Mouse (Mus musculus): ENCODE measurements at regions not wholly inside any gene's neighbourhood (a gene's known extent, or its start where the extent isn't known, plus 50 kb on each side); places are given as distances from the start of the nearest gene placed in this dataset.
A peak's percentile ranks its signal among the peaks of the same experiment; 100 is the strongest.

GRCm38 (mm10) chr8:128059817-128060216 lies 298.6 kb upstream of the Nrp1 start:
- TF ChIP-seq CTCF (IDR thresholded peaks at IDR 0.05; ENCODE audit: borderline replicate concordance, extremely low read depth, insufficient read depth, insufficient read length): no peak
- no peak for TF ChIP-seq POLR2A (IDR thresholded peaks at IDR 0.05; ENCODE audit: borderline replicate concordance, extremely low read depth, insufficient read depth, insufficient read length, poor library complexity, severe bottlenecking)
- DNase-seq (ENCODE audit: low read depth): no peak

GRCm38 (mm10) chr8:128064211-128064610 lies 294.2 kb upstream of the Nrp1 start:
- no peak for TF ChIP-seq CTCF (IDR thresholded peaks at IDR 0.05; ENCODE audit: borderline replicate concordance, extremely low read depth, insufficient read depth, insufficient read length)
- TF ChIP-seq POLR2A (IDR thresholded peaks at IDR 0.05; ENCODE audit: borderline replicate concordance, extremely low read depth, insufficient read depth, insufficient read length, poor library complexity, severe bottlenecking): no peak
- peak; percentile 83 for DNase-seq (ENCODE audit: low read depth)

DNA sequence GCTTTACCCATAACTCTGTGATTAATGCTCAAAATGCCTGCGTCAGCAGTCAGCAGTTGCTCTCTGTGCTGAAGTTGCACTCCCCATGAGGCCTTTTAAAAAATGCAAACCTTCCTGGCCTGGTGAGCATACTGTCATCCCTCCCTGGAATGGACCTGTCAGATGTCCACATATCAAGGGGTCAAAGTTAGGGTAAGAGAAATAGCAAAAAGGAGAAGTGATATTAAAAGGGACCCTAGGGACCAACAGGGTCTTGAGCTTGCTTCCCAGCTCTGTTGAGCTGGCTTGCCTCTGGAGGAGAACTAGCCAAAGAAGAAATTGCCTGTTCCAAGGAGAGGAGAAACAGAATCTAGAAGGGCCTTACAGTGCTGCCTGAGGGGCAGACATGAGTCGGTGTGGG lies 293.3 kb upstream of the Nrp1 start:
- TF ChIP-seq CTCF (IDR thresholded peaks at IDR 0.05; ENCODE audit: borderline replicate concordance, extremely low read depth, insufficient read depth, insufficient read length) (no peak), POLR2A (IDR thresholded peaks at IDR 0.05; ENCODE audit: borderline replicate concordance, extremely low read depth, insufficient read depth, insufficient read length, poor library complexity, severe bottlenecking) (no peak)

DNA sequence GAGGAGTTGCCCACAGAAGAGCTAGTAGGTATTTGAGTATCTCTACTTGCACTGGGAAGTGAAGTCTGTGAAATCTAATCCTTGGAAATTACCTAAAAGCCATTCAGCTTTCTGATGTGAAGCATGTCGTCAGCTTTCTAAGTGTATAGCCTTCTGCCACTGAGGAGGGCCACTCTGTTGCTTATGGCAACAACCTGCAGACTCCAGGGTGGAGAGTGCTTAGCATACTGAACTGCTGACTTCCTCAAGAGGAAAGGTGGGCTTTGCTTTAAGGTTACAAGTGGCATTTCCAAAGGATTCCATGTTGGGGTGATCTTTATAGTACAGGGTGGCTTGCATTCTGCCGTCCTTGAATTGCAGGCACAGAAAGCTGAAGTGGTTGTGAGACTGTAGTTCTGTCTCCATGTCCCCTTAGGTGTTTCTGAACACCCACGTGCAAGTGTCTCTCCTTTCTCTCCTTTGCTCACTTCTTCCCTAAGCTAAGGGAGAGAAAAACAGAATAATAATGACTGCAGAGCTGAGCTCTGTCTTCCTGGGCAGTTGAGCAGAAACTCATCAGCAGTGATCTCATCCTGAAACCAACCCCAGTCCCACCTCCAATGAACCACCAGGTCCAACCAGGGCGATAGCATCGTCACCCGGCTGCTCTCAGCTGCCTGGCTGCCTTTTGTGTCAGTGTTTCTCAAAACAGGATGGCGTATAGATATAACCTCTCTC lies 292.3 kb upstream of the Nrp1 start:
- TF ChIP-seq POLR2A (IDR thresholded peaks at IDR 0.05; ENCODE audit: borderline replicate concordance, extremely low read depth, insufficient read depth, insufficient read length, poor library complexity, severe bottlenecking) (no peak), CTCF (IDR thresholded peaks at IDR 0.05; ENCODE audit: borderline replicate concordance, extremely low read depth, insufficient read depth, insufficient read length) (no peak)
- DNase-seq (ENCODE audit: low read depth): peak; percentile 20

More for the DNA sequence above, 293.3 kb upstream of the Nrp1 start:
- DNase-seq (ENCODE audit: low read depth): no peak

DNA sequence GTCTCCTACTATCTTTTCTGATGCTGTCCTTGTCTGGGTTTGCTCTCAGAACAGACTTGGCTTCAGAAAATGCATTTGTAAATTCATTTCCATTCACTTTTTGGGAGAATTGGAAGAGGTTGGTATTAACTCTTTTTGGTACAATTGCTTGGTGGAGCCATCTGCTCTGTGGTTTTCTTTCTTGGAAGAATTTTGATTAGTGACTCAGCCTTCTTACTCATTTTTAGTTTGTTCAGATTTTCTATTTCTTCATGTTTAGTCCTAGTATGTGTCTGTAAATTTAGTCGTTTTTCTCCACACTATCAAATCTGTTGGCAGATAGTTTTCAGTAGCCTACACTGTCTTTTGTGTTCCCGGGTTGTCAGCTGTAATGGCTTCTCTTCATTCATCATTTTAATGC lies 288.7 kb upstream of the Nrp1 start:
- DNase-seq (ENCODE audit: low read depth): no peak

DNA sequence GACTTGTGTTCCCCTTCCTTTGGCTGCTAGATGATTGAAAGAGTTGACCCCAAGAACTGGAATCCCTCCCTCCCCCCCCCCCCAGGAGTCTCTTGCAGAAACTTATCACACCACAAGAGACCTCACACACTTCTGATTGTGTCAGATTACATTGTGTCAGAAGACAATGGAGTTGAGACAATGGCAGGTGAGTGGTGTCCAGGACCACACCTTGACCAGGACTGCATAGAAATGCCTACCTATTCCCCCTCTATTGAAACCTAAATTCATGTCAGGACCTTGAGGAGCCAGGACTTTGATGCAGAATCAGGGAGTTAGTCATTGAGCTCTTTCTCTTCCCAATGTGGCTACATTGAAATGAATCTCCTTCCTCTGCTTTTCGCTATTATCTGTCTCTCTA lies 282.8 kb upstream of the Nrp1 start:
- TF ChIP-seq POLR2A (IDR thresholded peaks at IDR 0.05; ENCODE audit: borderline replicate concordance, extremely low read depth, insufficient read depth, insufficient read length, poor library complexity, severe bottlenecking) (no peak), CTCF (IDR thresholded peaks at IDR 0.05; ENCODE audit: borderline replicate concordance, extremely low read depth, insufficient read depth, insufficient read length) (no peak)
- DNase-seq (ENCODE audit: low read depth): no peak

More for the DNA sequence above, 288.7 kb upstream of the Nrp1 start:
- TF ChIP-seq POLR2A (IDR thresholded peaks at IDR 0.05; ENCODE audit: borderline replicate concordance, extremely low read depth, insufficient read depth, insufficient read length, poor library complexity, severe bottlenecking) (no peak), CTCF (IDR thresholded peaks at IDR 0.05; ENCODE audit: borderline replicate concordance, extremely low read depth, insufficient read depth, insufficient read length) (no peak)

DNA sequence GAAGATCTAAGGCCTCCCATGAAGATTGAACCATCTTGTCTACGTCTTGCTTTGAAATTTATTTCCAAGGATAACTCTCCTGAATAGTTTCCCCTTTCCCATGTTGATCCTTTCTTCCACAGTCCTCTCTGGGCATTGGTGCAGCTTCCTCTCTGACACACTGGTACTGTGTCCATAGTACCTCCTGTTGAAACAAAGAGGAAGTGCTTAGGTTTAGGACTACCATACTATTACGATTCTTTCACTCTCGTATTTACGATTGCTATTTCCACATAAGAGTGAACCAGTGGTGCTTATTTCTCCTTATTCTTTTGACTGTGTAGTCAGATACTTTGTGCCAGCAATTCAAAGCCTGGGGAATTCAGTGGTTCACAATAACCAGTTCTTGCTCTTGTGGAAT lies 282.2 kb upstream of the Nrp1 start:
- TF ChIP-seq CTCF (IDR thresholded peaks at IDR 0.05; ENCODE audit: borderline replicate concordance, extremely low read depth, insufficient read depth, insufficient read length): no peak
- TF ChIP-seq POLR2A (IDR thresholded peaks at IDR 0.05; ENCODE audit: borderline replicate concordance, extremely low read depth, insufficient read depth, insufficient read length, poor library complexity, severe bottlenecking): no peak
- no peak for DNase-seq (ENCODE audit: low read depth)

- no peak for TF ChIP-seq POLR2A (IDR thresholded peaks at IDR 0.05; ENCODE audit: borderline replicate concordance, extremely low read depth, insufficient read depth, insufficient read length, poor library complexity, severe bottlenecking)
- no peak for TF ChIP-seq CTCF (IDR thresholded peaks at IDR 0.05; ENCODE audit: borderline replicate concordance, extremely low read depth, insufficient read depth, insufficient read length)
- no peak for DNase-seq (ENCODE audit: low read depth)
These were observed 279.7 kb upstream of the Nrp1 start for GRCm38 (mm10) chr8:128078740-128079139.

DNA sequence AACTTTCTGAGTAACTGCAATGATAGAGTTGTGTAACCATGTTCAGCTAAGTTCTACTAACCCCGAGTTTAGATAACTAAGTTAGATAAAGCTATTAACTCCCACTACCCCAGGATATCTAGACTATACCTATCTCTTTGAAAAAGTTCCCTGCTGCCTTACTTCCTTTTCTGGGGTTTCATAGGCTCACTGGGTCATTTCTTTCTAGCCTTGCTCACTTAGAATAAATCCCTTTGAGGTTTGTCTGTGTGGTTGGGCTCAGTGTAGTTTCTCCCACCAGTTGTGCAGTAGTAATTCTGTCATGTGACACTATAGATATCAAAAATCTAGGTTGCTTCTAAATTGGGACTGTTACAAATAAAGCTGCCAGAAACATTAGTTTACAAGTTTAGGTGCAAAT lies 272.6 kb upstream of the Nrp1 start:
- DNase-seq (ENCODE audit: low read depth): no peak
- TF ChIP-seq POLR2A (IDR thresholded peaks at IDR 0.05; ENCODE audit: borderline replicate concordance, extremely low read depth, insufficient read depth, insufficient read length, poor library complexity, severe bottlenecking): no peak

DNA sequence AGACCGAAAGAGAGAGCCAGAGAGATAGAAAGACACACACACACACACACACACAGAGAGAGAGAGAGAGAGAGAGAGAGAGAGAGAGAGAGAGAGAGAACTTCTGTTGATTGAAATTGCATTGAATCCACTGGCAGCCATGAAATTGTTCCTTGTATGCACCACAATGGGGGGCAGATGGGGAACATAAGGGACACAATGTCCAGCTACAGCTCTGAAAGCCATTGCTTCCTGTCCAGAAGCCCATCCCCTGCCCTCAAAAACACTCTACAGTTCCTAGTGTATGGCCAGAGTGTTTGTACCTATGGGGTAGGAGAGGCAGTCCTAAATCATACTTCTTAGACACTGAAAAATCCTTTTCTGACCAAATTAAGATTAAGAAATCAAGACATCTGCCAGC lies 270.9 kb upstream of the Nrp1 start:
- no peak for DNase-seq (ENCODE audit: low read depth)
- TF ChIP-seq POLR2A (IDR thresholded peaks at IDR 0.05; ENCODE audit: borderline replicate concordance, extremely low read depth, insufficient read depth, insufficient read length, poor library complexity, severe bottlenecking) (no peak), CTCF (IDR thresholded peaks at IDR 0.05; ENCODE audit: borderline replicate concordance, extremely low read depth, insufficient read depth, insufficient read length) (no peak)

- peak; percentile 25 for DNase-seq (ENCODE audit: low read depth)
- TF ChIP-seq POLR2A (IDR thresholded peaks at IDR 0.05; ENCODE audit: borderline replicate concordance, extremely low read depth, insufficient read depth, insufficient read length, poor library complexity, severe bottlenecking) (no peak), CTCF (IDR thresholded peaks at IDR 0.05; ENCODE audit: borderline replicate concordance, extremely low read depth, insufficient read depth, insufficient read length) (no peak)
These were observed 265.6 kb upstream of the Nrp1 start for GRCm38 (mm10) chr8:128092826-128093225.

GRCm38 (mm10) chr8:128095451-128095850 lies 263.0 kb upstream of the Nrp1 start:
- DNase-seq (ENCODE audit: low read depth): no peak
- TF ChIP-seq POLR2A (IDR thresholded peaks at IDR 0.05; ENCODE audit: borderline replicate concordance, extremely low read depth, insufficient read depth, insufficient read length, poor library complexity, severe bottlenecking): no peak
- no peak for TF ChIP-seq CTCF (IDR thresholded peaks at IDR 0.05; ENCODE audit: borderline replicate concordance, extremely low read depth, insufficient read depth, insufficient read length)

All from brain, embryonic 14.5 days (tissue).